Mouse (Mus musculus) forebrain, postnatal 0 days (tissue): ENCODE results near the gene Rnf207. TPM values are rescaled to one million over a fixed set of nuclear protein-coding genes. Genes with fewer than 3 reads are reported as not detected.

Experiments
- ATAC-seq: fragments of 200-750 bp; cut with Nextera tagmentation; 2 replicates; pipeline ENCODE4 v1.8.0; 2017; ENCODE audit warnings: mild to moderate bottlenecking, moderate library complexity
- DNase-seq: peaks from one replicate; pipeline ENCODE4 v3.0.0-alpha.2; 2015
- H3K27ac ChIP-seq: fragments of 300-500 bp; sonication (generic); 2 replicates; pipeline ENCODE4 v1.5.1; 2014; ENCODE audit warnings: low read depth, mild to moderate bottlenecking, antibody characterized with exemption, low read length, moderate library complexity, mixed read lengths
- H3K27me3 ChIP-seq: fragments of 300-500 bp; sonication (generic); 2 replicates; pipeline ENCODE4 v1.6.1; 2014; ENCODE audit warnings: mild to moderate bottlenecking, low read length, mixed read lengths; ENCODE audit not compliant: insufficient read depth
- H3K36me3 ChIP-seq: fragments of 300-500 bp; sonication (generic); 2 replicates; pipeline ENCODE4 v1.6.1; 2014; ENCODE audit warnings: mild to moderate bottlenecking, moderate library complexity; ENCODE audit not compliant: insufficient read depth
- H3K4me1 ChIP-seq: fragments of 300-500 bp; sonication (generic); 2 replicates; pipeline ENCODE4 v1.6.1; 2014; ENCODE audit warnings: antibody characterized with exemption; ENCODE audit not compliant: insufficient read depth
- H3K4me2 ChIP-seq: fragments of 300-500 bp; sonication (generic); 2 replicates; pipeline ENCODE4 v1.6.1; 2014; ENCODE audit warnings: low read depth, mild to moderate bottlenecking, moderate library complexity
- H3K4me3 ChIP-seq: fragments of 300-500 bp; sonication (generic); 2 replicates; pipeline ENCODE4 v1.5.1; 2014; ENCODE audit warnings: low read depth, low read length, mixed read lengths
- H3K9ac ChIP-seq: fragments of 300-500 bp; sonication (generic); 2 replicates; pipeline ENCODE4 v1.6.1; 2014; ENCODE audit warnings: mild to moderate bottlenecking
- H3K9me3 ChIP-seq: fragments of 300-500 bp; sonication (generic); 2 replicates; pipeline ENCODE4 v1.6.1; 2016; ENCODE audit warnings: low read length
- CTCF ChIP-seq: sonication (generic); IDR thresholded peaks from 2 replicates; pipeline ENCODE4 v1.5.1; 2016; ENCODE audit warnings: antibody characterized with exemption, control low read depth, low read depth
- WGBS: fragments of 180-500 bp; shearing (Covaris S2); extraction: QIAGEN DNeasy Blood & Tissue Kit; methylation state at CpG from one replicate; pipeline ENCODE4 v1.1.7; 2014; 5-methylcytosine and 5-hydroxymethylcytosine counted together
- polyA plus RNA-seq: library from polyadenylated mRNA; unstranded; fragments of >200 nt; fragmentation: Nextera tagmentation; extraction: Ambion mirVana; gene quantifications from 2 replicates; pipeline ENCODE4 v1.2.1, GENCODE M21; 2015
- total RNA-seq: library from RNA; depleted of rRNA; stranded (reverse); fragments of >200 nt; gene quantifications from 2 replicates; pipeline ENCODE4 v1.2.3, GENCODE M21; 2014

The Rnf207 gene
- total and polyA plus RNA-seq, 2 experiments from 2014 or later = 2.6 to 4.2 TPM

- DNase-seq (no peak), ATAC-seq (no peak)
- H3K36me3 ChIP-seq = no peaks in the 10 kb centered on the region
- H3K4me1 ChIP-seq = peaks cover 16% of the 10 kb centered on the region; the same call in 1 of the 2 replicates
- H3K4me2 ChIP-seq = no peak overlapping the region
- WGBS = 61% methylated on average over 10 of the region's 10 CpGs
- peak; percentile 49 for TF ChIP-seq CTCF
- no peaks in the 10 kb centered on the region for H3K9me3 ChIP-seq
- H3K27me3 ChIP-seq = peaks cover 48% of the 10 kb centered on the region
- no peak overlapping the region for H3K9ac ChIP-seq
- no peak overlapping the region for H3K27ac ChIP-seq
- H3K4me3 ChIP-seq = no peak overlapping the region
These were observed 24.4 kb downstream of the Rnf207 start for GRCm38 (mm10) chr4:152294188-152294929.

DNA sequence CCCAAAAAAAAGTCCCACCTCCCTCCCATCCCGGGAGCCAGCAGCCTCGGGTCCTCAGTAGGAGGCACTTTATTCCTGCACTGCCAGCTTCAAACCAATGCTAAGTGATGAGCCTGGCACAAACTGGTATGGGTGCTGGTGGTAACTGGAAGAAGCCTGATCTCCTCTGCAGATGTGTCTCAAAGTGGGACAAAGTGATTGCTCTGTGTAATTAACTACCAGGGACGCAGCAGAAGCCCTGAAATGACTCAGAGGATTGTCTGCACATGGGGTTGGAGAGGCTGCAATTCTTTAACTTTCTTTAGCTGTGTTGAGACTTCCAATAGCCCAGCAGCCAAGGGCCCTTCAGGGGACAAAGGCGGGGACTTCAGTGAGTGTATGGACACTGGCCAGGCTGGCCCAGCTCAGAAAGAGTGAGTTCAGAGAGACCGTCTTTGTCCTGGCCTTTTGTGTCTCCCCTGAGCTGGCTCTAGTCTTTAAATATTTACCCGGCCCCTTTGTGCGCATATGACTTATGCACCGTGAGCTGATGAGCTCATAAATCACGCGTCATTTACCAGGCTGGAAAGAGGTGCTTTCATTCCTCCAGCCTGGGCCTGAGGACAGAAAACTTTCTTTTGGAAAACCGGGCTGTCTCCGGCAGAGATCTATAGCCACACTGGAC, 26.6 kb downstream of the Rnf207 start:
- peaks cover 9% of the 10 kb centered on the region; the same call in 1 of the 2 replicates for H3K4me1 ChIP-seq
- no peaks in the 10 kb centered on the region for H3K36me3 ChIP-seq
- TF ChIP-seq CTCF = no peak
- ATAC-seq (no peak), DNase-seq (no peak)
- 8% methylated on average over 12 of the region's 12 CpGs for WGBS
- no peaks in the 10 kb centered on the region for H3K9me3 ChIP-seq
- H3K27me3 ChIP-seq = peaks cover 64% of the 10 kb centered on the region
- H3K4me2 ChIP-seq = no peak overlapping the region
- H3K27ac ChIP-seq = no peak overlapping the region
- H3K9ac ChIP-seq = no peak overlapping the region
- no peak overlapping the region for H3K4me3 ChIP-seq

- Histone ChIP-seq H3K4me2 (peak within 1 kb of the TSS; percentile 65), H3K36me3 (no peaks in the 10 kb centered on the region), H3K4me1 (peaks cover 13% of the 10 kb centered on the region; the same call in 1 of the 2 replicates), H3K27me3 (peaks cover 70% of the 10 kb centered on the region), H3K27ac (no peak within 1 kb of the TSS), H3K9ac (peak within 1 kb of the TSS; percentile 46), H3K4me3 (peak within 1 kb of the TSS; percentile 33), H3K9me3 (no peaks in the 10 kb centered on the region)
- 14% methylated on average over 6 of the region's 6 CpGs for WGBS
- DNase-seq (no peak), ATAC-seq (no peak)
- TF ChIP-seq CTCF = no peak
These were observed 27.2 kb downstream of the Rnf207 start, which contains the start of gene Hes3 for GRCm38 (mm10) chr4:152291562-152291961. Gene Hes3, minus strand, starts transcription at chr4:152291662.

GRCm38 (mm10) chr4:152290991-152291390, 27.8 kb downstream of the Rnf207 start:
- no peaks in the 10 kb centered on the region for H3K36me3 ChIP-seq
- no peak overlapping the region for H3K27ac ChIP-seq
- H3K4me2 ChIP-seq = peak overlapping the region; percentile 65
- TF ChIP-seq CTCF = no peak
- H3K9ac ChIP-seq = no peak overlapping the region
- H3K9me3 ChIP-seq = no peaks in the 10 kb centered on the region
- DNase-seq = no peak
- H3K4me3 ChIP-seq = peak overlapping the region; percentile 33; the same call in 1 of the 2 replicates
- H3K4me1 ChIP-seq = peaks cover 14% of the 10 kb centered on the region; the same call in 1 of the 2 replicates
- ATAC-seq = no peak
- peaks cover 71% of the 10 kb centered on the region for H3K27me3 ChIP-seq
- 12% methylated on average over 11 of the region's 11 CpGs for WGBS

- Histone ChIP-seq H3K9ac (peak overlapping the region; percentile 46), H3K4me3 (peak overlapping the region; percentile 33), H3K9me3 (no peaks in the 10 kb centered on the region), H3K36me3 (no peaks in the 10 kb centered on the region), H3K27ac (no peak overlapping the region), H3K27me3 (peaks cover 72% of the 10 kb centered on the region), H3K4me1 (peaks cover 14% of the 10 kb centered on the region; the same call in 1 of the 2 replicates), H3K4me2 (peak overlapping the region; percentile 65)
- no peak for TF ChIP-seq CTCF
- peak; percentile 40 for ATAC-seq
- DNase-seq = no peak
- WGBS = 3% methylated on average over 39 of the region's 39 CpGs
These were observed 28.4 kb downstream of the Rnf207 start for GRCm38 (mm10) chr4:152290385-152290784.

DNA sequence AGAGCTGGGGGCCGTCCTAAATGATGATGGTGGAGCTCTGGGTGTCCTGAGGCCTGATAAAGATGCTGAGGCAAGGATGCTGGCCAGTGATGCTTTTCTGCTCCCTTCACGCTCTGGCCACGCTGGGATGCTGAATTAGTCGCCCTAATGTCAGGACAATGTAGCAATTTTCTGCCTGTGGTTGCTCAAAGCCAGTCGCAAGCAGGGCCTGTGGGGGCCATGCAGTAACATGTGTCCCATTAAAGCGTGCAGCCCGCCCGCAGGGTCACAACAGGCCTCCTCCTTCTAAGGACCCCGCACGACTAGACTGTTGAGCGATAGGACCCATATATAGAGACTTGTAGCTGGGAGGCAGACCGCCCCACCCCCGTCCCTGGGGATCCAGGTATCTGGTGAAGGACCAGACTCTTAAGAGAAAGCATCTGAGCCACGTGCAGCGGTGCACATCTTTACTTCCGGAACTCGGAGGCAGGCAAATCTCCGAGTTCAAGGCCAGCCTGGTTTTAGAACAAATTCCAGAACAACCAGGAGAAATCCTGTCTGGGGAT, 30.3 kb downstream of the Rnf207 start:
- no peak for ATAC-seq

More for the DNA sequence above, 30.3 kb downstream of the Rnf207 start:
- H3K36me3 ChIP-seq = no peaks in the 10 kb centered on the region
- no peak overlapping the region for H3K9ac ChIP-seq
- H3K4me3 ChIP-seq = no peak overlapping the region
- no peak for DNase-seq
- no peak for TF ChIP-seq CTCF
- peaks cover 66% of the 10 kb centered on the region for H3K27me3 ChIP-seq
- no peak overlapping the region for H3K27ac ChIP-seq
- no peaks in the 10 kb centered on the region for H3K9me3 ChIP-seq
- 40% methylated on average over 18 of the region's 18 CpGs for WGBS
- H3K4me1 ChIP-seq = peaks cover 14% of the 10 kb centered on the region; the same call in 1 of the 2 replicates
- H3K4me2 ChIP-seq = no peak overlapping the region
